Mouse (Mus musculus) spleen, postnatal 36 days (tissue): Measurements from ENCODE around the gene Trmt112.

ENCODE experiments used
- DNase-seq, 2 experiments: peaks; one replicate each; pipeline ENCODE4 v3.0.0; 2022; ENCODE audit warnings: low spot score in 2 of 2, mixed read lengths in 1 of 2

Trmt112 gene

DNA sequence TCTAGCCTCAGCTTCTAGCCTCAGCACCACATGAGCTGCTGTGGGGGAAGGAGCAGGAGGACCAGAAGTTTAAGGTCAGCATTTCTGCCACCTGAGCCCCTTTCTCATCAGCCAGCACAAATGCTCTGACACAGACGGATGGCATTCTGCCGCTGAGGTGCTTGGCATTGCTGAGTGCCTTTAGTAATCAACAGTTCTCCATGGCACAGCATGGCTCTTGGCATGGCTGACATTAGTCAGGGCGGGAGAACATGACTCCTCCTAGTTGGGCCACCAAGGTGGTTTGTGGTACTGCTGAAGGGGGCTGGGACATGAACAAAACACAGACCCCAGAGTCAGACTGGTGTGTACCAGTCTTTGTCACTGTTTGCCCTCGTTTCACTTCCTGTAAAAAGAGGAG is 38.7 kb downstream of the Trmt112 start:
- DNase-seq, result no peak

DNA sequence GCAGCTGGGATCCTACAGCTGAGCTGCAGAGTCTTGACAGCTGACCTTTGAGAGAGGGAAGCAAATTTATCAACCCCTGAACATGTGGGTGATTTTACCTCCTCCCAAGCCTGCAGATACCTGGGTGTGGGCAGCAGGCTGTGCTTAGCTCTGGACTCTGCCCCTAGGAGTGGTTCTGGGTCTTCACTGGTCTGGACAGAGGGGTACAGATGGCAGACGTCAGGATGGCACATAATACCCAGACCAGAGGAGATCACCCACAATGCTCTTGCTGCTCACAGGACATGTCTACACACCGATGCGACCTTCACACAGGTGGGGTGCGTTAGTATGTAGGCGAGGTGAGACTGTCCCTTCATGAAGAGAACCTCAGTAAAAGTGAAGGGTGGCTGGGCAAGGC is 40.0 kb downstream of the Trmt112 start:
- no peak for DNase-seq

DNA sequence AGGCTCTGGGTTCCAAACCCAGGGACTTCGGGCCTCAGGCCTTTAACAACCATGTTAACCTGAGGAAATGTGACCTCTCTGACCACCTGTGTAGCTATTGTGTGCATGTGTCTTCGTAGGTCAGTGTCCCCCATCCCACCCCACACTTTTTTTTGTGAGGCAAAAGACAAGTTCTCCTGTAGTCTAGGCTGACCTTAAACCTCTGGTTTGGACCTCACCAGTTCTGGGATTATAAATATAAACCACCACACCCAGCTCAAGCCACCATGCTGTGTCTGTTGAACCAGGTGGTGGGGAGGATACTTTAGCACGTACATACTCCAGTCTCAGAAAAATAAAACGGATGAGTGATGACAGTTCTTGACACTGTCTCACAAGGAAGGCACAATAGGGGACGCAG is 40.5 kb downstream of the Trmt112 start:
- no peak for DNase-seq

DNA sequence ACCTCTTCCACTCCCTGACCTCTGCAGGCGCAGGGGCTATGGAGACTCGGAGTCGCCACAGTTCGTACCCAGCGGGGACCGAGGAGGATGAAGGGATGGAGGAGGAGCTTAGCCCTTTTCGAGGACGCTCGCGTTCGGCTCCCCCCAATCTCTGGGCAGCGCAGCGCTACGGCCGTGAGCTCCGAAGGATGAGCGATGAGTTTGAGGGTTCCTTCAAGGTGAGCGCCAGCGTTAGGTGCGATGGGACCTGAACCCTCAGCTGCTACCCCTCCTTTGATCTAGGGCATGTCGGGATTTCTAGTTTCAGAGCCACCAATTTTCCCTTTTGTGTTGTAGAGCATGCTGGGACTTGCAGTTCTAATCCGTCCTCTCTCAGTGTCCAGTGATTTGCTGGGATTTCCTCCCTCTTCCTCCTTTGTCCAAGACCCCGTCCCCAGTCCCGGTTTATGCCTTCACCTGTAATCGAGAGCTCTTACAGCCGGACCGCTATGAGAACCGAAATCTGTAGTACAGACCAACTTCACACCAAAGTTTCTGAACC is 41.2 kb downstream of the Trmt112 start:
- peak in 1 of 2 experiments; percentile 34 for DNase-seq

DNA sequence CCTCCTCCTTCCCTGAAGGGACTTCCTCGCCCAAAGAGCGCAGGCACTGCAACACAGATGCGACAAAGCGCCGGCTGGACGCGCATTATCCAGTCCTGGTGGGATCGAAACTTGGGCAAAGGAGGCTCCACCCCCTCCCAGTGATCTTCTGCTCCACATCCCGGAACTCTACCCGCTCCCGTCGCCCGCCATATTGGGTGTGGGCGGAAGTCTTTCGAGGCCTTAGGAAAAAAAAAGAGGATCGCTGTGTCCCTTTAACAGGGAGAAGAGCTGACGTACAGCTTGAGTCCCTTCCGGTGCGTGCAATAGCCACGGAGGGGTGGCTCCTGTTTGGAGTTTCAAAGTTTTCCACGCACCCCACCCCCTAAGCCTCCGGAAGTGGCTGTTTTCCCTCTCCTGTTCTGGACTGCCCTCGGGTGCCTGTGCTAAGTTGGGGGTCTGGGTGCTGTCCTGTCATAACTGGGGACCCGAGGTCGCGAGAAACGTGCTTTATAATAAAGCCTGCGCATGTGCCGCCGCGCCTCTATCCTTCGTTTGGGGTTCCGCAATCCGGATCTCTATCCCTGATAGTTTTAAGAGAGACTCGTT is 42.0 kb downstream of the Trmt112 start:
- DNase-seq, result peak; percentile 83 to 88

DNA sequence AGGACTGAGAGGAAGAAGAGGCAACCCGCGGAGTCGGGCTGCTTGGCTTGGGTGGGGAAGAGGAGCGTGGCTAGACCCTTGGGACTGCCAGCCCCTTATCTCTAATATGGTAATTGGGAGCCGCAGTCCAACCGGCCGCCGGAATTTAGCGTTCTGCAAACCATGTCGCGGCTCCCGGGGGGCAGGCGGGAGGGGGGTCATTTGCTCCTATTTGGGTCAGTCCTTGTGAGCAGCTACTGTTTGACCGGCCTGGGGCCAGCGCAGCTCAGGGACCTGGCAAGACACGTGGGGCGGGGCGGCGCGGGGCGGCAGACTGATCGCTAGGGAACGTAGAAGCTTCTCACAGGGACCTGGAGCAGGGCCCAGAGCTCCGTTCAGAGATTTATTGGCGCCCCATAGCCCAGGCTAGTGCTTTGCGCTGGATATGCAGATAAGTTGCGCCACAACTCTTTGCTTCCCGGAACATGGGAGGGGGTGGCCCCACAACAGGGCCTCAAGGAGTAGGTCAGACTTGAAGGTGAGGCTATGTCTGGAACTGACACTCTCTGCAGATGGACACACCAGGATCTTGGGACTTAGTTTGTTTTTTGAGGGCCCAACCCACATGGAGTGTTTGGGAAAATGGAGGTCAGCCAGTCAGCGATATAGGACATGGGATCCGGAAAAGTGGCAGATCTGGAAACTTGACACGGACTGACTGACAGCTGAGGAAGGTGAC is 42.7 kb downstream of the Trmt112 start:
- peak; percentile 52 to 61 for DNase-seq

DNA sequence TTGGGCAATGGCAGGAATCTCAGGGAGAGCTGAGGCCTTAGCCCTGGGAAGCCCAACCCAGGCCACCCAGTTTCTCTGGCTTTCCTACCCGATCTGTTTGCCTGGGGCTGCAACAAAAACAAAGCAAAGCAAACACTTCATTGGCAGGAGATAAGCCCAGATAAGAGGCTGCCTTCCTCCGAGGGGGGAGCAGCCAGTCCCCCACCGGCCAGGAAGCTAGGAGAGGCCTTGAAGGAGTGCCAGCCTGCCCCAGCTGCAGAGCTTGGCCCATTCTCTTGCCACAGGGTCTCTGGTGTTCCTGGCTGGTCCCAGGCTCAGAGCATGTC is 43.2 kb downstream of the Trmt112 start:
- no peak for DNase-seq

DNA sequence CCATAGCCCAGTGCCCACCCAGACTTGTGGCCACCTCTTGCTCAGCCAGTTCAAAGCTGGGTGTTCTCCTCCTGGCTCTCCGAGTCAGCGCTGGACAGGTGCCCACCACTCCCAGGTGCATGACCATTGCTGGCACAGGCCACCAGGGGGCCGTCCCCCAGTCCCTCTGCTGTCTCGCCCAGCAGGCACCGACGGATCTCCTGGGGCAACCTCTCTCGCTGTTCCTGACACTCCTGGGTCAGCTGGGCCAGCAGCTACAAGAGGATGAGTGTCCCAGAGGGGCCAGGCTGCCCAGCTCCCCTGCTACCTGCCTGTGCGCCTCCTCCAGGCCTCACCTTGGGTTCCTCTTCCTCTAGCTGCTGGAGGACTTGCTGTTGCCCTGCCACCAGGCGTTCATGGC is 44.5 kb downstream of the Trmt112 start:
- DNase-seq, result no peak

DNA sequence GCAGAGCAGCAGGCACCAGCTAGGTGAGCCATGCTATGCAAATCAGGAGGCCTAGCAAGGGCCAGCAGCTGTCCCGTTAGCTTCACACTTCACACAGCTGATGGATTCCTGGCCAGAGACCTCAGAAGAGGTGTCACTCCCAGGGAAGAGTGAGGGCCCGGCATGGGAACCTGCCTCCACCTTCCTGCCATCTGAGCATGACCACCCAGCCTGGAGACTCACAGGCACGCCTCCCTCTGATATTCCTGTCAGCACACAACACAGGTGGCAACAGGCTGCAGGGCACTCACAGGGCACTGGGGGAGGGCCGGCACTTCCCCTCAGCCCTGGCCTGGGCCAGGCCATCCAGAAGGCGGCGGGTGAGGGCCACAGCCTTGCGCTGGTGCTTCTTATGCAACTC is 45.9 kb downstream of the Trmt112 start:
- no peak for DNase-seq

DNA sequence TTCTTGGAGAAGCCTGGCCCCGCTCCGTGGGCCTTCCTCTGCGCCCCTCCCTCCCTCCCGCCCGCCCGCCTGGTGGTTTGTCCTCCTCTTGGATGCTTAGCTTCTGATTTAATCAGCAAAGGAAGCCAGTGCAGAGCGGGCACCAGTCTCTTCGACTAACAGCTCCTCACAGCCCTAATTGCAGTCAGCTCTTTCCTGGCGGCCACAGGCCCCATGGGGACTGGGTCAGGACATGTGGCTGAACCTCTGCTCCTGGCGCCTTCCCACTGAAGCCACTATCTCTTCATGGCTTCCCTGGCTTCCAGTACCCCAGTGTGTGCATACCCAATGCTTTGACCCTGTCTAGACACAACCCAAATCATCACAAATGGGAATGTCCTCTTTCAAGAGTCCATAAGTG is 47.0 kb downstream of the Trmt112 start:
- no peak for DNase-seq
